Mouse (Mus musculus) forebrain, embryonic 16.5 days (tissue): ENCODE results near the gene Gm11037. TPM values are rescaled to one million over a fixed set of nuclear protein-coding genes. Genes with fewer than 3 reads are reported as not detected.
"Not testable (repeated sequence)": the region's sequence is repeated elsewhere in the genome, so short reads cannot be mapped to it uniquely, and the experiment has no call there.

ENCODE experiments used
- ATAC-seq: fragments of 200-750 bp; cut with Nextera tagmentation; 2 replicates; pipeline ENCODE4 v1.8.0; 2017; ENCODE audit warnings: mild to moderate bottlenecking, moderate library complexity
- H3K27ac ChIP-seq: fragments of 300-500 bp; sonication (generic); 2 replicates; pipeline ENCODE4 v1.5.1; 2014; ENCODE audit warnings: low read length, control low read depth
- H3K27me3 ChIP-seq: fragments of 300-500 bp; sonication (generic); replicated peaks from 2 replicates; pipeline ENCODE4 v1.6.1; 2014; ENCODE audit warnings: low read length; ENCODE audit not compliant: control insufficient read depth, insufficient read depth
- H3K36me3 ChIP-seq: fragments of 300-500 bp; sonication (generic); 2 replicates; pipeline ENCODE4 v1.6.1; 2014; ENCODE audit not compliant: control insufficient read depth, insufficient read depth
- H3K4me1 ChIP-seq: fragments of 300-500 bp; sonication (generic); replicated peaks from 2 replicates; pipeline ENCODE4 v1.6.1; 2014; ENCODE audit warnings: low read length; ENCODE audit not compliant: control insufficient read depth, insufficient read depth
- H3K4me2 ChIP-seq: fragments of 300-500 bp; sonication (generic); 2 replicates; pipeline ENCODE4 v1.6.1; 2014; ENCODE audit warnings: mild to moderate bottlenecking, low read length, control low read depth
- H3K4me3 ChIP-seq: fragments of 300-500 bp; sonication (generic); replicated peaks from 2 replicates; pipeline ENCODE4 v1.5.1; 2014; ENCODE audit warnings: mild to moderate bottlenecking, low read length, control low read depth
- H3K9ac ChIP-seq: fragments of 300-500 bp; sonication (generic); replicated peaks from 2 replicates; pipeline ENCODE4 v1.6.1; 2014; ENCODE audit warnings: low read depth, low read length, control low read depth
- H3K9me3 ChIP-seq: fragments of 300-500 bp; sonication (generic); 2 replicates; pipeline ENCODE4 v1.6.1; 2016; ENCODE audit warnings: low read length; ENCODE audit not compliant: control insufficient read depth
- WGBS: fragments of 180-500 bp; shearing (Covaris S2); extraction: QIAGEN DNeasy Blood & Tissue Kit; methylation state at CpG from one replicate; pipeline ENCODE4 v1.1.7; 2014; 5-methylcytosine and 5-hydroxymethylcytosine counted together
- polyA plus RNA-seq: library from polyadenylated mRNA; unstranded; fragments of >200 nt; fragmentation: Nextera tagmentation; extraction: Ambion mirVana; gene quantifications from 2 replicates; pipeline ENCODE4 v1.2.1, GENCODE M21; 2015

Gene Gm11037
- polyA plus RNA-seq, 1 experiment from 2014 or later = not detected

GRCm38 (mm10) chr2:131097087-131097486 lies 36.2 kb upstream of the Gm11037 start:
- no peaks in the 10 kb centered on the region for H3K9me3 ChIP-seq
- WGBS = 65% methylated on average over 3 of the region's 4 CpGs
- H3K4me1 ChIP-seq = no peaks in the 10 kb centered on the region
- H3K4me2 ChIP-seq = no peak overlapping the region
- no peaks in the 10 kb centered on the region for H3K36me3 ChIP-seq
- H3K4me3 ChIP-seq = no peak overlapping the region
- H3K9ac ChIP-seq = no peak overlapping the region
- no peaks in the 10 kb centered on the region for H3K27me3 ChIP-seq
- no peak overlapping the region for H3K27ac ChIP-seq
- no peak for ATAC-seq

- H3K4me1 ChIP-seq = no peaks in the 10 kb centered on the region
- H3K4me2 ChIP-seq = no peak overlapping the region
- no peak for ATAC-seq
- no peak overlapping the region for H3K4me3 ChIP-seq
- H3K36me3 ChIP-seq = no peaks in the 10 kb centered on the region
- no peak overlapping the region for H3K9ac ChIP-seq
- no peaks in the 10 kb centered on the region for H3K9me3 ChIP-seq
- no peaks in the 10 kb centered on the region for H3K27me3 ChIP-seq
- H3K27ac ChIP-seq = no peak overlapping the region
- WGBS = 52% methylated on average over 3 of the region's 3 CpGs
Observed at GRCm38 (mm10) chr2:131101530-131101929, 31.8 kb upstream of the Gm11037 start.

- no peak overlapping the region for H3K27ac ChIP-seq
- no peaks in the 10 kb centered on the region for H3K9me3 ChIP-seq
- no peaks in the 10 kb centered on the region for H3K36me3 ChIP-seq
- no peaks in the 10 kb centered on the region for H3K27me3 ChIP-seq
- ATAC-seq = no peak
- no peaks in the 10 kb centered on the region for H3K4me1 ChIP-seq
- no peak overlapping the region for H3K4me2 ChIP-seq
- no peak overlapping the region for H3K9ac ChIP-seq
- WGBS = 93% methylated on average over 4 of the region's 4 CpGs
- no peak overlapping the region for H3K4me3 ChIP-seq
Observed at GRCm38 (mm10) chr2:131104021-131104420, 29.3 kb upstream of the Gm11037 start.

GRCm38 (mm10) chr2:131105061-131105460 lies 28.2 kb upstream of the Gm11037 start:
- H3K27ac ChIP-seq, H3K4me2 ChIP-seq, H3K4me1 ChIP-seq, H3K4me3 ChIP-seq, ATAC-seq, H3K27me3 ChIP-seq, H3K36me3 ChIP-seq, H3K9ac ChIP-seq, H3K9me3 ChIP-seq: not testable (repeated sequence)
- WGBS = 78% methylated on average over 4 of the region's 4 CpGs

GRCm38 (mm10) chr2:131105989-131106388 lies 27.3 kb upstream of the Gm11037 start:
- 95% methylated on average over 5 of the region's 5 CpGs for WGBS
- Histone ChIP-seq H3K27me3 (no peaks in the 10 kb centered on the region), H3K9ac (no peak overlapping the region), H3K4me3 (no peak overlapping the region), H3K36me3 (no peaks in the 10 kb centered on the region), H3K4me2 (no peak overlapping the region), H3K27ac (no peak overlapping the region), H3K4me1 (no peaks in the 10 kb centered on the region), H3K9me3 (no peaks in the 10 kb centered on the region)
- no peak for ATAC-seq

- Histone ChIP-seq H3K9ac (no peak overlapping the region), H3K27me3 (no peaks in the 10 kb centered on the region), H3K36me3 (no peaks in the 10 kb centered on the region), H3K4me3 (no peak overlapping the region), H3K4me1 (no peaks in the 10 kb centered on the region), H3K27ac (no peak overlapping the region), H3K9me3 (no peaks in the 10 kb centered on the region), H3K4me2 (no peak overlapping the region)
- 88% methylated on average over 2 of the region's 2 CpGs for WGBS
- ATAC-seq = no peak
Observed at GRCm38 (mm10) chr2:131118968-131119574, 14.2 kb upstream of the Gm11037 start.

- Histone ChIP-seq H3K4me1 (peaks cover 6% of the 10 kb centered on the region), H3K9ac (no peak overlapping the region), H3K36me3 (no peaks in the 10 kb centered on the region), H3K4me2 (no peak overlapping the region), H3K9me3 (no peaks in the 10 kb centered on the region), H3K4me3 (no peak overlapping the region), H3K27ac (no peak overlapping the region), H3K27me3 (no peaks in the 10 kb centered on the region)
- 79% methylated on average over 3 of the region's 3 CpGs for WGBS
- ATAC-seq = no peak
Observed at GRCm38 (mm10) chr2:131124166-131124565, 9.1 kb upstream of the Gm11037 start.

- Histone ChIP-seq H3K4me2 (no peak overlapping the region), H3K9ac (no peak overlapping the region), H3K27me3 (no peaks in the 10 kb centered on the region), H3K9me3 (no peaks in the 10 kb centered on the region), H3K4me1 (peaks cover 6% of the 10 kb centered on the region), H3K27ac (no peak overlapping the region), H3K4me3 (no peak overlapping the region), H3K36me3 (no peaks in the 10 kb centered on the region)
- 93% methylated on average over 9 of the region's 9 CpGs for WGBS
- ATAC-seq = no peak
Observed at GRCm38 (mm10) chr2:131125157-131125963, 7.9 kb upstream of the Gm11037 start.

- no peak for ATAC-seq
- H3K4me2 ChIP-seq = no peak overlapping the region
- 47% methylated on average over 9 of the region's 9 CpGs for WGBS
Observed at GRCm38 (mm10) chr2:131125964-131126815, 7.1 kb upstream of the Gm11037 start.

More at GRCm38 (mm10) chr2:131125964-131126815, 7.1 kb upstream of the Gm11037 start:
- Histone ChIP-seq H3K9ac (no peak overlapping the region), H3K36me3 (no peaks in the 10 kb centered on the region), H3K4me3 (no peak overlapping the region), H3K9me3 (no peaks in the 10 kb centered on the region), H3K27me3 (no peaks in the 10 kb centered on the region), H3K27ac (no peak overlapping the region), H3K4me1 (peaks cover 6% of the 10 kb centered on the region)
